Mouse (Mus musculus): ENCODE results near the gene Atp5g3. TPM values are rescaled to one million over a fixed set of nuclear protein-coding genes. Genes with fewer than 3 reads are reported as not detected.

Gene Atp5g3
- polyA plus RNA-seq, 1 experiment = 1,509 TPM

- no peak for TF ChIP-seq MYOD1 (IDR thresholded peaks at IDR 0.05; ENCODE audit: control insufficient read depth, insufficient read length, low read depth)
- no peak for TF ChIP-seq FOSL1 (IDR thresholded peaks at IDR 0.05; ENCODE audit: insufficient read depth, low read length, poor library complexity, severe bottlenecking)
- no peak for TF ChIP-seq MAX (IDR thresholded peaks at IDR 0.05)
- TF ChIP-seq MYOG (IDR thresholded peaks at IDR 0.05; ENCODE audit: control insufficient read depth, extremely low read depth, insufficient read length) = no peak
- no peak for TF ChIP-seq CEBPB (IDR thresholded peaks at IDR 0.05; ENCODE audit: low read depth)
- no peak for TF ChIP-seq CTCF (IDR thresholded peaks at IDR 0.05; ENCODE audit: control insufficient read depth, insufficient read depth, insufficient read length)
- TF ChIP-seq USF1 (IDR thresholded peaks at IDR 0.05; ENCODE audit: low read depth) = no peak
- Histone ChIP-seq H3K27me3 (ENCODE audit: control insufficient read depth, insufficient read depth, insufficient read length) (no peaks in the 10 kb centered on the region), H3K79me2 (ENCODE audit: control insufficient read depth, insufficient read depth) (peaks cover 37% of the 10 kb centered on the region), H3K79me3 (ENCODE audit: low read depth) (peaks cover 33% of the 10 kb centered on the region), H3K4me3 (ENCODE audit: insufficient read depth, poor library complexity, severe bottlenecking) (peak overlapping the region; percentile 72), H3K36me3 (ENCODE audit: control insufficient read depth, insufficient read depth) (peaks cover 1% of the 10 kb centered on the region), H3ac (ENCODE audit: control insufficient read depth, insufficient read length, low read depth) (no peak overlapping the region)
Measured at GRCm38 (mm10) chr2:73893473-73894270, 17.5 kb downstream of the Atp5g3 start.

DNA sequence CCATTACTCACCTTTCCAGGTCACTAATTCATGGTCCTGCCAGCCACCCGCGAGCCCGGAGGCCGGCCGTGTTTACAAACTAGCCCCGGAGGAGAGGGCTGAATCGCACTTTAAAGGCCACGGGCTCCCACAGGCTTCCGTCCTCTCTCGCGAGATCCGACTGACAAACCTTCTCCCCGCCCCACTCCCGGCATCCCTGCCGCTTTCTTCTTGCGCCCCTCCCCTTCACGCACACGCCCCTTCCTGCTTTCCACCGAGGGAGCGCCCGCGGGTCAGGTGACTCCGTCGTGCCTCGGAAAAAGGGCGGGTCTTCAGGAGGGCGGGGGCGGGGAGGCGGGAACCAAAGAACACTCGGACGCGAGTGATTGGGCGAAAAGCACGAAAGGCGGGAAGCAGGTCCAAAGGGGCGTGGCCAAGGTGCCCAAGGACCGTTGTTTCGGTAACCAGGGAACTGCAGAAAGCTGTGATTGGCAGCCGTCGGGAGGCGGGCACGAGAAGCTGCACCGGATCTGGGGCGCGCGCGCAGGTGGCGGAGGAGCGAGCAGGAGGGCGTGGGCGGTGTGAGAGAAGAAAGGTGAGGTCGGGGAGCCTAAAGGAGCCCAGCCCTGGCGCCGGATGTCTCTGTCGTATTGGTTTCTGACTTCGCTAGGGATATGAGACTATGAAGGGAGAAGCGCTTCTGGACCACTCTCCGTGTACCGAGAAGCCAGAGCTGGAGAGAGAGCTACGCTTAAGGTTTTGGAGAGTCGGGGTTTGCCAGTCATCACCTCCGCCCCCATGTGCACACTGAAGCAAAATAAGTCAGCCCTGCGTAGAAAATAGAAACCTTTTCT is 18.4 kb downstream of the Atp5g3 start, which contains the start of gene Atf2:
Atf2 (minus strand) TSS at position 176 of the 833 bp plus-strand sequence.
- Histone ChIP-seq H3K79me3 (ENCODE audit: low read depth) (peaks cover 43% of the 10 kb centered on the region), H3ac (ENCODE audit: control insufficient read depth, insufficient read length, low read depth) (peak within 1 kb of the TSS; percentile 94), H3K4me3 (ENCODE audit: insufficient read depth, poor library complexity, severe bottlenecking) (peak within 1 kb of the TSS; percentile 99), H3K79me2 (ENCODE audit: control insufficient read depth, insufficient read depth) (peaks cover 47% of the 10 kb centered on the region), H3K27me3 (ENCODE audit: control insufficient read depth, insufficient read depth, insufficient read length) (no peaks in the 10 kb centered on the region), H3K36me3 (ENCODE audit: control insufficient read depth, insufficient read depth) (peaks cover 3% of the 10 kb centered on the region)
- peak; percentile 68 for TF ChIP-seq USF1 (IDR thresholded peaks at IDR 0.05; ENCODE audit: low read depth)
- peak; percentile 50 for TF ChIP-seq MAX (IDR thresholded peaks at IDR 0.05)
- no peak for TF ChIP-seq CTCF (IDR thresholded peaks at IDR 0.05; ENCODE audit: control insufficient read depth, insufficient read depth, insufficient read length)

DNA sequence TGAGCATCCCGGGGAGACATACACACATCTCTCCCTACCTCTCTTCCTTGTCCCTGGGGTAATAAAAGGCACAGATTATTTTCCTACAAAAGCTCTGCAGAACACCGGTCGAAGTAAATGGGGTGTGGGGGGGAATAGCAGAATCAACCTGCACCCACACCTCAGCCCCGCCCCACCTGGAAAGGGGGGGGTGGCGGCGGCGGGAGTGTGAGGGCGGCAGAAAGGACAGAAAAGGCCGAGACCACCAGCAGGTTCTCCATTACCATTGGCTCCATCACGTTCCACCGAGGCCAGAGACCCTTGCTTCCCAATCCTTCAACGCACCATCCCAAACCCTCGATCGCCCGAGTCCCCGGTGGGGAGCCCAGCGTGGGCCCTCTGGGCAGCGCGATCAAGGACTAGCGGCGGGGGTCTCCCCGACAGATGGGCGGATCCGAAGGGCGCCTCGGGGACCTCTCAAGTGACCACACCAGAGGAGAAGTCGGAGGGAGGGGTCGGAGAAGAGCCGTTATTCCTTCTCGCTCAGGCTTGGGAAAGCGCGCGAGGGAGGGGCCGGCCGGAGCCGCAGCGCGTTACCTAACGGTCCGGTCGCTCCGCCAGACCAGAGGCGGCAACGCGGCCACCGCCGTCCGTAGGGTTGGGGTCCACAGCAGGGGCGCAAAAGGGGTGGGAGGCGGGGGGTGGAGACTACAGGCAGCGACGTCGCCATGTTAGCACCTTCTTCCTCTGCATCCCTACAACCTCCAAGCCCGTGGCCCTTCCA is 19.2 kb downstream of the Atp5g3 start:
- peaks cover 3% of the 10 kb centered on the region for H3K36me3 ChIP-seq (ENCODE audit: control insufficient read depth, insufficient read depth)
- peaks cover 50% of the 10 kb centered on the region for H3K79me3 ChIP-seq (ENCODE audit: low read depth)
- H3ac ChIP-seq (ENCODE audit: control insufficient read depth, insufficient read length, low read depth) = peak overlapping the region; percentile 94
- peak overlapping the region; percentile 99 for H3K4me3 ChIP-seq (ENCODE audit: insufficient read depth, poor library complexity, severe bottlenecking)
- TF ChIP-seq MYOG (IDR thresholded peaks at IDR 0.05; ENCODE audit: control insufficient read depth, extremely low read depth, insufficient read length) (no peak), CTCF (IDR thresholded peaks at IDR 0.05; ENCODE audit: control insufficient read depth, insufficient read depth, insufficient read length) (no peak), USF1 (IDR thresholded peaks at IDR 0.05; ENCODE audit: low read depth) (no peak), MAX (IDR thresholded peaks at IDR 0.05) (no peak)
- peaks cover 55% of the 10 kb centered on the region for H3K79me2 ChIP-seq (ENCODE audit: control insufficient read depth, insufficient read depth)
- no peaks in the 10 kb centered on the region for H3K27me3 ChIP-seq (ENCODE audit: control insufficient read depth, insufficient read depth, insufficient read length)

DNA sequence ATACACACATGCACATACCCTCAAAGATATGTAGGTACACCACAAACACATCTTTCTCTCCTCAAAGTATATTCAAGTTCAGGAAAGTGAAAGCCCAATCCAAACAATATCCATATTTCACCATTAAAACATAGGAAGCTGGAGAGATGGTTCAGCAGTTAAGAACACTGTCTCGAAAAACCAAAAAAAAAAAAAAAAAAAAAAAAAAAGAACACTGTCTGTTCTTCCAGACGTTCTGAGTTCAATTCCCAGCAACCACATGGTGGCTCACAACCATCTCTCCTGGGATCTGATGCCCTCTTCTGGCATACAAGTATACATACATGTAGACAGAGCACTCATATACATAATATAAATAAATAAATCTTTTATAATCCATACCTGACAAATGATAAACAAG is 25.1 kb downstream of the Atp5g3 start:
- no peak overlapping the region for H3K4me3 ChIP-seq (ENCODE audit: insufficient read depth, poor library complexity, severe bottlenecking)
- peaks cover 77% of the 10 kb centered on the region for H3K79me3 ChIP-seq (ENCODE audit: low read depth)
- H3ac ChIP-seq (ENCODE audit: control insufficient read depth, insufficient read length, low read depth) = no peak overlapping the region
- H3K27me3 ChIP-seq (ENCODE audit: control insufficient read depth, insufficient read depth, insufficient read length) = no peaks in the 10 kb centered on the region
- H3K79me2 ChIP-seq (ENCODE audit: control insufficient read depth, insufficient read depth) = peaks cover 100% of the 10 kb centered on the region
- TF ChIP-seq MYOG (IDR thresholded peaks at IDR 0.05; ENCODE audit: control insufficient read depth, extremely low read depth, insufficient read length) (no peak), MYOD1 (IDR thresholded peaks at IDR 0.05; ENCODE audit: control insufficient read depth, insufficient read length, low read depth) (no peak), CEBPB (IDR thresholded peaks at IDR 0.05; ENCODE audit: low read depth) (no peak), MAX (IDR thresholded peaks at IDR 0.05) (no peak), FOSL1 (IDR thresholded peaks at IDR 0.05; ENCODE audit: insufficient read depth, low read length, poor library complexity, severe bottlenecking) (no peak), CTCF (IDR thresholded peaks at IDR 0.05; ENCODE audit: control insufficient read depth, insufficient read depth, insufficient read length) (no peak), USF1 (IDR thresholded peaks at IDR 0.05; ENCODE audit: low read depth) (no peak)
- peaks cover 3% of the 10 kb centered on the region for H3K36me3 ChIP-seq (ENCODE audit: control insufficient read depth, insufficient read depth)

GRCm38 (mm10) chr2:73877891-73878290 is 33.2 kb downstream of the Atp5g3 start:
- TF ChIP-seq MYOG (IDR thresholded peaks at IDR 0.05; ENCODE audit: control insufficient read depth, extremely low read depth, insufficient read length) (no peak), USF1 (IDR thresholded peaks at IDR 0.05; ENCODE audit: low read depth) (no peak), CTCF (IDR thresholded peaks at IDR 0.05; ENCODE audit: control insufficient read depth, insufficient read depth, insufficient read length) (no peak), FOSL1 (IDR thresholded peaks at IDR 0.05; ENCODE audit: insufficient read depth, low read length, poor library complexity, severe bottlenecking) (no peak), CEBPB (IDR thresholded peaks at IDR 0.05; ENCODE audit: low read depth) (no peak), MAX (IDR thresholded peaks at IDR 0.05) (no peak), MYOD1 (IDR thresholded peaks at IDR 0.05; ENCODE audit: control insufficient read depth, insufficient read length, low read depth) (no peak)
- Histone ChIP-seq H3K27me3 (ENCODE audit: control insufficient read depth, insufficient read depth, insufficient read length) (no peaks in the 10 kb centered on the region), H3K4me3 (ENCODE audit: insufficient read depth, poor library complexity, severe bottlenecking) (no peak overlapping the region), H3ac (ENCODE audit: control insufficient read depth, insufficient read length, low read depth) (no peak overlapping the region), H3K79me2 (ENCODE audit: control insufficient read depth, insufficient read depth) (peaks cover 69% of the 10 kb centered on the region), H3K36me3 (ENCODE audit: control insufficient read depth, insufficient read depth) (peaks cover 31% of the 10 kb centered on the region), H3K79me3 (ENCODE audit: low read depth) (peaks cover 34% of the 10 kb centered on the region)
